Mouse (Mus musculus) thymus, adult 18-20 months (tissue): ENCODE data around the gene Tpm1.

Experiments used
- DNase-seq, 2 experiments: peaks; one replicate each; pipeline ENCODE4 v3.0.0; 2022; ENCODE audit warnings: mixed read lengths in 2 of 2

Tpm1 gene

DNA sequence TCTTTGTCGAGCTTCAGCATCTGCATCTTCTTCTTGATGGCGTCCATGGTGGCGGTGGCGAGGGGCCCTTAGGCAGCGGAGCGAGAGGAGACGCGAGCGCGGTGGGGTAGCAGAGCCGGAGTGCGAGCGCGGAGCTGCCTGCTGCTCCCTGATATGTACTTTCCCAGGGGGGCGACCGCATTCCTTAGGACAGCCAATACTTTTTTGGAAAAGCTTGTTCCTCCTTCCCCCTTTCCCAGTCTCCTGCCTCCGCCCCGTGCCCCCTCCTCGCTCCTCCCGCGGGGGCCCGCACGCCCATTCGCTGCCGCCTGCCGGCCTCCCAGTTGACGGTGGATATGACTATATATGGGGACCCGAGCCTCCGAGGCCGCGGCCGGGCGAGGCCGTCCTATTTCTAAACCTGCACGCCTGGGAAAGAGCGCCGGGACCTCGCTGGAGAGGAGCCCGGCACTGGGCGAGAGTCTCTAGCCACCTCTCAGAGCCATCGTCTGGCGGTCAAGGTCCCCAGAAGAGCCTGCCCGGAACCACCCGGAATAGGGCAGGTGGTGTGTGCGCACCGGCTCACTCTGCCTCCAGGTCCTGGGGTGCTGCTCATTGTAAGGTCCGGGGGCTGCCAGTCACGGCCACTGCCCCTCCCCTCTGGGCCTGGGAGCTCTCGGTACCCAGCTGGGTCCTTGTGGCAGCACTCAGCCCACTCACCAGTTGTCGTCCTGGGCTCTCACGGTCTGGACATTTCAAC is at the start of gene Tpm1:
TSS of gene Tpm1 (minus strand) at position 321 of the 739 bp plus-strand sequence.
- DNase-seq, result no peak

DNA sequence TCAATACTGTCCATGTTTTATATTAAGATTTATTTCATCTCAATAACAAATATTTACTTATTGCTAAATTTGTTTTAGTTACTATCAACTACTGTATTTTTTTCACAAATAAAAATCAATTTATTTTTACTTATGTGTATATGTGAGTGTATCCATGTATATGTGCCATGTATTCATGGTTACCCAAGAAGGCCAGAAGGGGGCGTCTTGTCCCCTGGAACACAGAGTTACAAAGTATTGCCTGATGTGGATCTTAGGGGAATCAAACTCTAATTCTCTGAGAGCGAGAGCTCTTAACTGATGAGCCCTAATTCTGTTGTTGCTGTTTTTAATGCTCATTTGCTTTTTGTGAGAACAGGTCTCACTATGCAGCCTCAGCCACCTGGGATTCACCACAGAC is 45.2 kb upstream of the Tpm1 start:
- DNase-seq, result no peak

DNA sequence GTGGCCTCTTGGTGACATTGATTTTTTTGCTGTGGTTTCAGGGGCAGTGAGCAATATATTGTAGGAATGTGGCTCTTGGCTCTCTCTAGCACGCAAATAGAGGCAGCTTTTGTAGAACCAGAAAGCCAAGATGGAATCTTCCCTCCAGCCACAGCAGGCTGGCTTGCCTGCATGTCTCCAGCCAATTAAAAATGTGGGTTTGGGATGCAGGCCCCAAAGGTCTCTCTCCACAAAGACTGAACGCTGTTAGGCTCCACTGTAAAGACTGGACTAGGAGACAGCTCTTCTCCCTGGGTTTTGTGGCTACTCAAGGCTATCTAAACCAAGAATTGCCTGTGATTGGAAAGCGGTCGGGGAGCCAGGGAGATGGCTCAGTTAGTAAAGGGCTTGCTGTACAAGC is 43.0 kb upstream of the Tpm1 start:
- DNase-seq, result no peak

DNA sequence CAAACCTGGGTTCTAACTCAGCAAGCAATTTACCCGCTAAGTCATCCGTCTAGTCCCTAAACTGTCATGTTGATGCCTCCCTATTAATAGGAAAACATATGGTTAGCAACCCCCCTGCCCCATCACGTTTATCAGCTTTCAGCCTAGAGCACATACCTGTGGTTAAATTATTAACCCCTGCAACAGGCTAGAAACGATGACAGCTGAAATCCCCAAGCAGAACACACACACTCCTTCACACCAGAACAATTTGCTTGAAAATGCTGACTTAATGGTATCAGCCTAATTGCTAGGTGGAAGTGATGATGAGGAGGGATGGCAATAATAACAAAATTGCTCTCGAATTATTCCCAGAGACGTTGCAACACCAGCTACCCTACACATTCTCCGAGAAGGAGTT is 42.4 kb upstream of the Tpm1 start:
- no peak for DNase-seq

DNA sequence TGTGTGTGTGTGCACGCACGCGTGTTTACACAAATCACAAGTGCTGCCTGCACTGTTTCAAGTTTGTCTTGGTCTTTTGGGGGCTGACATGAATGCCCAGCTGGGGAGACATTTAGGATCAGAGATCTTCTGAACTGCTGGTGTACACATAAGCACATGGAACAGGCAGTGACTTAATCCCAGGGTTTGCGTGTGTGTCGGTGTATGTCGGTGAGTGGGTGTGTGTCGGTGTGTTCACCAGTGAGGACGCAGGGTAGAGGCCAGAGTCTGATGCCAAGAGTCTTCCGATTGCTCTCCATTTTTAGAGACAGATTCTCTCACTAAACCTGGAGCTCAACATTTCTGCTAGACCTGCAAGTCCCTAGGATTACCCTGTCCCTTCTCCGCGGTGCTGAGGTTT is 41.9 kb upstream of the Tpm1 start:
- no peak for DNase-seq

DNA sequence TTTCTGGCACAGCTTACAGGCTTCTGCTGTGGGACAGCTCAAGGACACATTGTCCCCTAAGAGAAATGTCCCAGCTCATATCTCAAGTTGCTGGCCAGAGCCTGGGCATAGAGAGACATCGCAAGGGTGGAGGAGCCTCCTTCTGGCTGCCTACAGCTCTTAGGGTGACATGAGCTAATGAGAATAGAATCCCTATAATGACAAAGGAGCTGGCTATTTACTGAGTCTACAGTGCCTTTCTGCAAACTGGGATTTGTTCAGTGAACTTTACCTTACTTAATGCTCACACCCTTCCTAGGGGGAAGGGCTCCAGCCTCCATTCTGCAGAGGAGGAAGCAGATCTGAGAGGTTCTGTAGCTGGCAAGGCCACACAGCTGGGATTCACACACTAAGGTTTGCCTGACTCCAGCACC is 41.4 kb upstream of the Tpm1 start:
- no peak for DNase-seq

DNA sequence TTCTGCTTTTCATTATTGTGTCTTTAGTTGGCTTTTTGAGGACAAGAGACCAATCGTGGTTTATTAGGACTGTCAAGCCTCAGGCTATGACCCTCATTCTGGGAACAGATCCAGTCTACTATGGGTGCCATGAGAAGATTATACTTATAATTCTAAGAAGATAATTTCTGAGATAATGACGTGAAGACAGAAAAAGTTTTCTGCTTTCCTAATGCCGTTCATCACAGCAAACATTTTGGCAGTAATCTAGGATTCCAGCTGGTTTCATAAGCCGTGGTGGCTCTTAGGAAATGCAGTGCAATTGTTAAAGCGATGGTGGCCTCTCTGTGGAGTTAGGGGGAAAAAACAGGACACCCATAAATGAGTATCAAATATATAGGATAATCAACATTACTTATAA is 40.0 kb upstream of the Tpm1 start:
- DNase-seq, result no peak

DNA sequence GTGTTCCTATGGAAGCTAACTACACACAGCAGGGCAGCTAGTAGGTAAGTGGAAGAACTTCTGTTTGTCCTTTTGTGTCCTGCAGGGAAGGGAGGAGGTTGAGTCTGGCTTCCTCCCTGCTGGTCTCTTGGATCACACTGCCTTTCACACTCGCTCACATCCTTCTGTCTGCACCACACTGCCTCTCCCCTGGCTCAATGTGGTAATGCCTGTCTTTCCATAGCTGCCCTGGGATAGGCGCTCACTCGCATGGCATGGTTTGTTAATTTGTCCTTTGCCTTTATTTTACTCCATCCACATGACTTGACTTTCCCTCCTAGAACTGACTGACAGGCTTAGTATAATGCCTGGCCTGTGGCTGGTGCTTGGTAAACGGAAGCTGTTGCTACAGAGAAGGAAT is 34.6 kb upstream of the Tpm1 start:
- DNase-seq, result no peak

DNA sequence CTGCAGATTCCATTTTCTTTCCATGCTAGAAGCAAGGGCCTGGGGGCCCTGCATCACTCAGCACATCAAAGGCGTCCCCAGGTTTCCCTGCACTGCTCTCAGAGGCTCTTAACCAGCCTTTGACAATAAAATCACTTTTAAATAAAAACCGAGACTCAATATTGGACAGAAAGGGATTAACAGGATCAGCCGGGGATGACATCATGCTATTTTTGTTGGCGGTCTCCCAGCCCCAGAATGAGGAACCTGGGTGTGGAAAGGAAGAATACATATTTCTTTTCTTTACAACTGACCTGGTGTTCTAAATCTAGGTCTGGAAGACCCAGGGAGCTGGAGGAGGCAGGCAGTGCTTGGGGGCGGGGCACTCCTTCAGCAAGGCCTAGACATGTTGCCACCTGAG is 32.5 kb upstream of the Tpm1 start:
- no peak for DNase-seq

DNA sequence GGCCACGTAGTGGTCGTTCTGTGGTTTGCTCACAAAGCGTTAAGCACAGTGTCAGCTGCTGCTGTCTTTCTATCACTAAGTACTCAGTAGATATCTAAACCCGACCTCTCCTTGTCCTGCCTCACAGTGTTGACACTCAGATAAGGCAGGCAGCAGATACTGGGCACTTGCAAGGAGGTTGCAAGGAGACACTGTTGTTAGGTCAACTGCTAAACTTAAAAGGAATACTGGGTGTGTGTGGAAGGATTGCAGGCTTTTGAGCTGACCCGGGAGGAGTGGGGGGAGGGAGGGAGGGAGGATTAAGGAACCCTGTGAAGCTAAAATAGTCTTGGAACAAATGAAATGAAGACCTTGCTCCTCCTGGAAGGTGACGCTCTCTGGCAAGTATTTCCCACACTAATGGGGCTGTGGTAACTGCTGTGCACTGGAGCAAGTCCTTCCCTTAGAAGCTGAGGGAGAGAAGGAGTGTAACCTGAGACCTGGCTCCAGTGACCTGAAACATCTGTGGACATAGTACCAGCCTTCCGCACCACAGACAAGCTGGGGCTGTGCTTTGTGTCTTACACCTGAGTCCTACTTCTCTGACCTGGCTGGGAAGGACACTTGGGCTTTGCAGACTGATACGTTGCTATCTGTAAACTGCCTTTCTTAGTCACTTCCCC is 28.6 kb upstream of the Tpm1 start:
- no peak for DNase-seq

DNA sequence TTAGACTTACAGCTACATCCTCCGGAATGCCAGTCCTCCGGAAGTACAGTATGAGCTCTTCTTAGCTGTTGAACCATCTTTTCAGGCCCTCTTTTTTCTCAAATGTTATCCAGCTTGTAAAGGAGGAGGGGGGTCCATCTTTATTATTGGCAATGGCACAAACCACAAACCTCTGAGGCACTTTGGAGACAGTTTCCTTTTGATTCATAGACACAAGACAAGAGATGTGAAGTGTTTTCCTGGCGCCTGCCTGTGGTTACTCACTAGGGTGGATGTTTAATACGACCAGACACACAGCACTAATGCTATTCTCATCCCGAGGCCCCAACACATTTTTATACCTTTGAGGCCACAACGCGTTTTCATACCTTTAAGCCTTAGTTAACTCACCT is 28.1 kb upstream of the Tpm1 start:
- DNase-seq, result no peak

DNA sequence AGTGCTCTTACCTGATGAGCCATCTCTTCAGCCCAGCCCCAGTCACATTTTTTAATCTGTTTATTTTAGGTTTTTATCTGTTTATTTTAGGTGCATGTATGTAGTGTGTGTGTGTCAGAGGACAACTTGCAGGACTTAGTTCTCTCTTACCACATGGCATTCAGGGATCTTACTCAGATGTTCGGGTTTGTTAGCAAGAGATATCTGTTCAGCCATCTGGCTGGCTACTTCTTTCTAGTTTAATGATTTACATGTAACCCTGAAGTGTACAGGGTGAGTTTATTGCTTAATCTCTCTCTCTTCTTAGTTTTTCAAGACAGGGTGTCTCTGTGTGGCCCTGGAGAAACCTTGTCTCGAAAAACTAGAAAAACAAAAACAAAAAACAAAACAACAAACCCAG is 23.0 kb upstream of the Tpm1 start:
- no peak for DNase-seq

DNA sequence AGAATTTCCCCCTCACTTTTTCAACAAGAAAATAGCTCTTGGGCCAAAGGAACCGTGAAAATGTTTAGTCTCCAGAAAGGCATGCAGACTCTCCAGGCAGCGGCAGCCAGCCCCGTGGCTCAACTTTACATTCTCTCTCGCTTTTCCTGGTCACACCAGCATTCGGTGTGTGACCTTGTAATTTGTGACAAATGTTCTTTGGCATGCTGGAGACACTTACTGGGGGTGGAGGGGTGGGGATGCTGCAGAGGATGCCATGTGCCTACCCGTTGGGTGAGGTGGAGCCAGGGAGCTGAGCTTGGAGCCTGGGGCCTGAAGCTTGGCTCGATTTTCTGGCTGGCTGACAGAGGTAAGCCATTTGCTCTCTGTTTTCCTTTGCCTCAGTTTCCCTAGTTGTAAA is 22.4 kb upstream of the Tpm1 start:
- DNase-seq, result no peak

DNA sequence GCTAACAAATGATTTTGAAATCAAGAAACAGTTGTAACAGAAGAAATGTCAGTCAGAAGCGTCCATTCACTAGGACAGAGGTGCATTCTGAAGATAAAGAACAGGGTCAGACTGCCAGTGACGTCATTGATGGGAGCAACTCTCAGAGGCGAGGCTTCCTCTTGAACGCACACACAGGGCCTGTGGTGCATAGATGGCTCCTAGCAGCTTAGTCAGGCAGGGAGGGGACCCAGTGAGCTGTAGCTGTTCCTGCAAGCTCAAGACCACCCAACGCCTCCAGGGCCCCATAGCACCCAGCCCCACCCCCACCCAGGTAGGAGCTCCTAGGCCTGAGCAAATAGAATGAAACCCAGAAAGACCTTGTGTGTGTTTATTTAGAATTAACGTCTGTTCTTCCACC is 21.9 kb upstream of the Tpm1 start:
- no peak for DNase-seq

DNA sequence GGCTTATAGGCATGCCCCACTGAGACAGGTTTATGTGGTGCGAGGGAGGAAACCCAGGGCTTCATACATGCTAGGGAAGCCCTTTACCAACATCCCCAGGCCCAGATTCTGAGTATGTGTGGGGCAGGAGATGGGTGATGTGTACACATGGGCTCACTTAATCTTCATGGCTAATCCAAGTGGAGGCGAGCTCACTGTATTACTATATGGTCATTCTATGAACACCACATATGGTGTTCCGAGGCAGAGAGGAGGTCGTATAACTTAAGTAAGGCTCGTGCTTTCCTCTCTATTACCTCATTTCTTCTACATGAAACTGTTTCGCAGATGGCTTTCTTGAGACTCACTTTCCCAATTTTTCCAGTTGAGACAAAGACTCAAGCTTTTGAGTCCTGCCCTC is 17.4 kb upstream of the Tpm1 start:
- no peak for DNase-seq

DNA sequence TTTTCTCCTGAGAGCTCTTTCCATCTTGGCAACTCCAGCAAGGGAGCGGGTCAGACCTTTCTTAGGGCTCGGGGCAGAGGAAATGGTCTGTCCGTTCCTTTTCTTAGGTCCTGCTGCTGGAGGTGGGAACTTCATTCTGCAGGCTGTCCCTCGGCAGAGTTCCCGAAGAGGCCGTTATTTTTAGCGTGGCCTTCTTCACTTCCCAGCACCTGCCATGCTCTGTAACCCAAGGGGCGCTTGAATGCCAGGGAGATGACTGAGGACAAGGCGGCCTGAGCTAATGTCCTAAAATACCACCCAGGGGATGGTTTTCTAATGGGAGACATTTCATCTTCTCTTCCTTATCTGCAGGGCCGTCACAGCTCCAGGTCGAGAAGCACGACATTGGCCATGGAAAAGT is 10.5 kb upstream of the Tpm1 start:
- no peak for DNase-seq

DNA sequence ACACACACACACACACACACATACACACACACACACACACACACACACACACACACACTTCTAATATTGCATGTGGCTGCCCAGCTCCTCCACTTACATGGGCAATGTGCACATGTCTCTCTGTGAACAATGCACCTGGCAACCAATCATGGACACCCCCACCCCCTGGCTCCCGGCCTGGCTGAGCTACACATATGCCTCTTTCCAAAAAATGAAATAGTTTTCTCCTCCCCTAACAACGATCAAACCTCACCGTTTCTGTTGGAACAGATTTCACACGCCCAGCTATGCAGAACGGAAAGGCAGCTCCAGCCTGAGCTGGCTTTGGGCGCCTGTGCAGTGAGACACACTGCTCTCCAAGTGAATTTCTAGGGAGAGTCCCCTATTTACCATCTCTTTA is 9.2 kb upstream of the Tpm1 start:
- DNase-seq, result no peak

DNA sequence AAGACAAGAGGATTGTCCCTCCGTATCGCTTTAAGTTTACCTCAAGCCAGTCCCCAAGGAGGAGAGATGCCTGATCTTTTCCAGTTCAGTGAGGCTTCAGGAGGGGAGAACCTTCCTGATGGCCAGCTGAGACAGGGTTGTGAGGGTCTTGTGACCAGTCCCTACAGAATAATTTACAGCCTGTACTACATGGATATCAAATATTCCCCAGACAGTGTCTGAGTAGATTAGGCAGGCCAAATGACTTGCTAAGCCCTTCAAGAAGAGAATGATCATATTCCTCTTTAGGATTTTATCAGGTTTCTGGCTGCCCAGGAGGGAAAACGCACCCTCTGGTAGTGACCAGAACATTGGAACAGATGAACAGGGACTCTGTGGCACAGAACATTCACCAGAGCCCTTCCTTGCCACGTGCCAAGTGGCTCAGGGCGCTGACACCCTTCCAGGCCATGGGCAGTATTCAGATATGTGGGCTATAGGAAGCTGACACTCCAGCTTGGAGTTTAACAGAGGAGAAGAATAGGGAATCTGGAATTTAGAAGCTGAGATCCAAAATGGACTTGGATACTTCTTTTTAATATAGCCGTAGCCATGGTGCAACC is 1.6 kb upstream of the Tpm1 start:
- DNase-seq, result no peak

DNA sequence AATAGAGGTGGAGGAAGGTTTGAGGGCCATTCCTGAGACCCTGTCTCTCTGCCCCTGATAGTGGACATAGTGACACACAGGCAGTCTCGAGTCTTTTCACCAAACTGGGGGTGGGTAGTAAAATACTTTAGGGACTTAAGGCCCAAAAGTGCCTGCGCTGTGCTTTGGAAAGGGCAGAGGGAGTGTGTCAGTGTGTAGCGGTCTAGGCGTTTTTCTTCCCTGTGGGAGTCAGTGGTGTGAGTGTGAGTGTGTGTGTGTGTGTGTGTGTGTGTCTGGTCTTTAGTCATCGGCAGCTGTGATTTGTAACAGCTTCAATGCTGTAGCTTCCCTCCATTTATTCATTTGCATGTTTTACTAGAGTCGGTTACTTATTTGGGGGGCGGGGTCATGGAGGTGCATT is 630 bp upstream of the Tpm1 start:
- DNase-seq, result no peak

DNA sequence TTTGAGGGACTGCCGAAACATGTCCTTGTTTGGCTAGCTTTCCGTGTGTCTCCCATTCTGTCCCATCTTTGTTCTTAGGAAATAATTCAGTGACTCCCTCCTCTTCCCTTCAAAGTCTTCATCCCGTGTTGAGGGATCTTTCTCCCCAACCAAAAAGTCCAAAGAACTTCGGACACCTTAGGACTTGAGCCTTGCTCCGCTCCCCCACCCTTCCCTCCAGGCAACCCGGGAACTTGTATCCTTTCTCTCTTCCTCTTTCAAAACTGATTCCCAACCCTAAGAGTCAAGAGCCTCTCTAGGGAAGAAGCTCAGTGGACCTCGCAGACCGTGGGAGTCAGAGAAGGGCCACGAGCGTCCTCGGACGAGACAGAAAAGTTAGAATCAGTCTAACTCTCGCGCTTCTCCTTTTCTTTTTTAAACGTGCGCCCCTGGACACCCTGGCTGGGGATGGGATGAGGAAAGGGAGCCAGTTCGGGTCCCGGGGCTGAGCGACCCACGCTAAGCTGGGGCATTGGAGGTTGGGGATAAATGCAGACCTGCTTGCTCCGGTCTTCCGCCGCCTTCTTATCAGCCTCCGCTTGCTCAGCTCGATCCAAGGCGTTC is 622 bp downstream of the Tpm1 start:
- DNase-seq, result no peak

DNA sequence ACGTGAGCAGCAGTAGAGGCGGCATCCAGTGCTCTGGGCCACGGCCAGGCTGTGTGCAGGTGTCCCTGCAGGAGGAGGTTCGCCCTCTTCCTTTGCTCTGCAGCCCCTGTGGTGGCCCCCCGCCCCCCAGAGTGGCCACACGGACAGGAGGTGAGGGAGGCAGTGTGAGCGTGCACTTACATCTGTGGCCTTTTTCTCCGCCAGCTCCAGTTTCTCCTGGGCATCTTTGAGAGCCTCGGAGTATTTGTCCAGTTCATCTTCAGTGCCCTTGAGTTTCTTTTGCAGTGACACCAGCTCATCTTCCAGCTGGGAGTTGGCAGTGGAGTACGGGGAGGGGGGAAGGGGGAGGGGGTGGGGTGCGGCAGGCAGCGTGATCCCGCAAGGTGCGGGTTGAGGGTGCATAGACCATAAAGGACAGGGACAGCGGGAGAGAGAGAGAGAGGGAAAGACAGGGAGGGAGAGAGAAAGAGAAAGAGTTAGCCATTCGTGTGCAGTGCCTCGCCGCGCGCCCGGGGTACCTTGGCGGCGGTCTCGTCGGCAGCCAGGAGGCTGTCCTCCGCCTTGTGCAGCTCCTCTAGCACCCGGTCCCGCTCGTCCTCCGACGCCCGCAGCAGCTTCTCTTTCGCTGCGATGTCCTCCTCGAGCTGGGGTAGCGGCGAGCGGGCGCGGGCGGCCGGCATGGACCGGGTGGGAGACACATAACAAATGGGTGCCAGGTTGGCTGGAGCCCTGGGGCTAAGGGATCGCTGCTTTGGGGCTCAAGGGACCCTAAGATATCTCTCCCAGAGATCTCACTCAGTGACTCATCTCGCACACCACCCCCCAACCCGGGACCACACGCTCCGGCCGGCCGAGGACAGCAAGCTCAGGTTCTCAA is 1.4 kb downstream of the Tpm1 start:
- no peak for DNase-seq

DNA sequence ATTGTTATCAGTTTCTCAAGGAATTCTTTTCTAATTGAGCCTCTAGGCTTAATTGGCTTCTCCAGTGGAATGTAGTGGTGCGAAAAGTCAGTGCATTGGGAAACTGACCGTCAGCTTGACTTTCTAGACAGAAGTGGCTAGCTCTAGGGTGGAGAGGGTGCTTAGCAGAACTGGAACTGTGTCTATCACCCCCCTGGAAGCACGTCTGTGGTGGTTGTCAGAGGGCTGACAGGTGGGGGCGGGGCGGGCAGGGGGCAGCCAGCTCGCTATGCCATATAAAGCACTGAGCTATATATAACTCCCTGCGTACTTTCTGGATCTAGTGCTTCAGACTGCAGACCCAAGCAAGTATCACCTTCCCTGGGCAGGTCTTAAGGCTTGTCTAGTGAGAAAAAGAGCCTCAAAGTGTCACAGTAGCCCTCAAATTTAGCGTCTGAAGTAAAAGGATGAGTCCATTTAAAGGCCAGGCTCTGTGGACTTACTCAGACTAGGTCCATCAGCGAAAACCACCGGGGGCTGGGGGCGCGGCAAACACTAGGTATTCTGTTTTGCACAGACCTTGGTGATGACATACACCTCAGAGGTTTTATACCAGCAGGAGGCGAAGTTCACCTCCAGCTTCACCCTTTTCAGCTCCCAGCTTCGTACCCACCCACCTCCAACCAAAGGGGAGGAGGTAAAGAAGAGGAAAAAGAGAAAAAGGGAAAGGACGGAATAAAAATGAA is 2.2 kb downstream of the Tpm1 start:
- no peak for DNase-seq
